Mouse (Mus musculus): Measurements from ENCODE around the gene Fcrls.

The Fcrls gene

GRCm38 (mm10) chr3:87263436-87263835 lies at the start of gene Fcrls:
Gene Fcrls (minus strand): TSS chr3:87263738.
- DNase-seq (ENCODE audit: low read depth, low spot score), result no peak

- no peak for DNase-seq (ENCODE audit: low read depth, low spot score)
Measured at GRCm38 (mm10) chr3:87309922-87310321, 46.4 kb upstream of the Fcrls start.

- DNase-seq (ENCODE audit: low read depth, low spot score), result no peak
Measured at GRCm38 (mm10) chr3:87299901-87300300, 36.4 kb upstream of the Fcrls start.

- DNase-seq (ENCODE audit: low read depth, low spot score), result no peak
Measured at GRCm38 (mm10) chr3:87274372-87274771, 10.8 kb upstream of the Fcrls start.

- DNase-seq (ENCODE audit: low read depth, low spot score), result no peak
Measured at GRCm38 (mm10) chr3:87266581-87266980, 3.0 kb upstream of the Fcrls start.

- DNase-seq (ENCODE audit: low read depth, low spot score), result no peak
Measured at GRCm38 (mm10) chr3:87255239-87255638, 8.3 kb downstream of the Fcrls start.

GRCm38 (mm10) chr3:87249571-87249970 lies 14.0 kb downstream of the Fcrls start:
- peak; percentile 51 for DNase-seq (ENCODE audit: low read depth, low spot score)

GRCm38 (mm10) chr3:87247292-87247691 lies 16.2 kb downstream of the Fcrls start:
- peak; percentile 80 for DNase-seq (ENCODE audit: low read depth, low spot score)

- DNase-seq (ENCODE audit: low read depth, low spot score), result peak; percentile 35
Measured at GRCm38 (mm10) chr3:87243654-87244053, 19.9 kb downstream of the Fcrls start.

GRCm38 (mm10) chr3:87240909-87241308 lies 22.6 kb downstream of the Fcrls start:
- DNase-seq (ENCODE audit: low read depth, low spot score), result no peak

- DNase-seq (ENCODE audit: low read depth, low spot score), result no peak
Measured at GRCm38 (mm10) chr3:87223636-87224035, 39.9 kb downstream of the Fcrls start.

- no peak for DNase-seq (ENCODE audit: low read depth, low spot score)
Measured at GRCm38 (mm10) chr3:87222346-87222745, 41.2 kb downstream of the Fcrls start.

GRCm38 (mm10) chr3:87215176-87215575 lies 48.4 kb downstream of the Fcrls start:
- DNase-seq (ENCODE audit: low read depth, low spot score), result no peak

- peak; percentile 24 for DNase-seq (ENCODE audit: low read depth, low spot score)
Measured at GRCm38 (mm10) chr3:87214221-87214864, 49.2 kb downstream of the Fcrls start.

- DNase-seq (ENCODE audit: low read depth, low spot score), result no peak
Measured at GRCm38 (mm10) chr3:87206336-87207075, 57.0 kb downstream of the Fcrls start.

Measured in telencephalon, adult 2 months (tissue).